Mouse (Mus musculus) Patski (cell line): ENCODE measurements at regions not wholly inside any gene's neighbourhood (a gene's known extent, or its start where the extent isn't known, plus 50 kb on each side); places are given as distances from the start of the nearest gene placed in this dataset.

Experiments used
- ATAC-seq: fragments of 100-300 bp; one replicate; pipeline ENCODE4 v1.8.0; 2021
- CTCF ChIA-PET: fragments of 350-600 bp; sonication (Branson Sonifier 250); formaldehyde crosslinking; loops from one replicate; lab custom pipeline; 2022; ENCODE audit warnings: inconsistent platforms; lab: Charles Lee
- POLR2A ChIA-PET: fragments of 350-600 bp; sonication (Branson Sonifier 250); formaldehyde crosslinking; loops from one replicate; lab custom pipeline; 2022; ENCODE audit warnings: antibody characterized with exemption, inconsistent platforms; lab: Charles Lee
- DNase-seq: peaks from one replicate; pipeline ENCODE4 v3.0.0-alpha.2; 2011; ENCODE audit warnings: low read depth, low spot score
- H3K27me3 ChIP-seq: fragments of 371-371 bp; one replicate; pipeline ENCODE4 v1.5.1; 2021
- CTCF ChIP-seq: fragments of 100-300 bp; IDR thresholded peaks from one replicate; pipeline ENCODE4 v1.5.1; 2021
- in situ Hi-C: fragments of 300-500 bp; cut with MboI; formaldehyde crosslinking; loops from 3 replicates; pipeline ENCODE4 v1.11.1; 2018; ENCODE audit warnings: low pct_unique_long_range_greater_than_20kb, mixed read lengths

DNA sequence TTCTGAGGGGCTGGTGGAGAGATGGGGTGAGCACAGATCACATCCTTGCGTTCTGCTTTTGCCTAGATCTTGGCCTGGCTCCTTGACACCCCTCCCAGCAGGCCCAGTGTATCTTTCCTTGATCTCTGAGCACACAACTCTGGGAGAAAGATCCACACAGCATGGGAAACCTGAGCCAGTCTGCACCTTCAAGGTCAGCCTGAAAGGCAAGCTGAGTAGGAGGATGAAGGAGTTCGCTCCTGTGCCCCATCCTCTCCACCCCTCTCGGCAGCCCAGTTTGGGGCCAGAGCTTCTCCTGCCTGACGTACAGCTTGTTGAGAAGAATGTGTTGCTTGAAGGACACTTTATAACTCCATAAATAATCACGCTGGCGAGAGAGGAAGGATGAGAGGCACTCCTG lies 61.7 kb upstream of the Lrfn2 start:
- ATAC-seq, result no peak
- no peak for TF ChIP-seq CTCF

DNA sequence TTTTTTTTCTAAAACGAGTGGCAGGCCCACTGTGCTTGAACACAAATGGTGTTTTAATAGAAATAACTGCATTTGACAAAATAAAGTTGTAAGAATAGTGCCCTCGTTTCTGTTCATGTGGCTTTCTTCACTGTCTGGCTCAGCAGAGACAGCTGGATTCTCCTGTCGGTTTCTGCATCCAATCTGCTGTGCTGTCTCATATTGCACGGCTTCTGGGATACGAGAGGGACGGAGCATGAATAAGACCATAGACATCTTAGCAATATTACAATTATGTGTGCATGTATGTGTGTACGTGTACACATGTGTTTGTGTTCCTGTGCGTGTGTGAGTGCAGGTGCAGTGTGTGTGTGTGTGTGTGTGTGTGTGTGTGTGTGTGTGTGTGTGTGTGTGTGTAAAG lies 54.7 kb upstream of the Lrfn2 start:
- ChIA-PET POLR2A (no interaction called here), CTCF (no interaction called here)
- no peak for DNase-seq
- no peak for TF ChIP-seq CTCF
- no peak for ATAC-seq
- no peaks in the 10 kb centered on the region for H3K27me3 ChIP-seq
- in situ Hi-C loops, result no loop called here

More for the DNA sequence above, 61.7 kb upstream of the Lrfn2 start:
- no peak for DNase-seq
- H3K27me3 ChIP-seq, result no peaks in the 10 kb centered on the region
- in situ Hi-C loops, result no loop called here
- ChIA-PET POLR2A (no interaction called here), CTCF (no interaction called here)

DNA sequence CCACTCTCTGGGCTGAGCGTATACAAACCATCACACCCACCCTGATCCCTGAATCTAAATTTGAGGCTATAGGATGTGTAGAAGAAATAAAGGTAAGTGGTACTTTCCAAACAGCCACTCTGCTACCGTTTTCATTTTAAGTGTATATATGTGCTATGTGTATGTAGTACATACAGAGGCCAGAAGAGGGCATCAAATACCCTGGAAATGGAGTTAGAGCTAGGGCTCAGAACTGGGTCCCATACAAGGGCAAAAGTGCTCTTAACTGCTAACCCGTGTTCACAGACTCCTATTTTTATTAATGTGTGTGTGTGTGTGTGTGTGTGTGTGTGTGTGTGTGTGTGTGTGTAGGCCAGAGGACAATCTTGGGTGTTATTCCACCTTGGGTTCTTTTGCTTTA lies 51.6 kb upstream of the Lrfn2 start:
- POLR2A ChIA-PET, result no interaction called here
- CTCF ChIA-PET, result no interaction called here
- no peak for TF ChIP-seq CTCF
- H3K27me3 ChIP-seq, result no peaks in the 10 kb centered on the region
- no peak for DNase-seq
- in situ Hi-C loops, result no loop called here
- no peak for ATAC-seq

DNA sequence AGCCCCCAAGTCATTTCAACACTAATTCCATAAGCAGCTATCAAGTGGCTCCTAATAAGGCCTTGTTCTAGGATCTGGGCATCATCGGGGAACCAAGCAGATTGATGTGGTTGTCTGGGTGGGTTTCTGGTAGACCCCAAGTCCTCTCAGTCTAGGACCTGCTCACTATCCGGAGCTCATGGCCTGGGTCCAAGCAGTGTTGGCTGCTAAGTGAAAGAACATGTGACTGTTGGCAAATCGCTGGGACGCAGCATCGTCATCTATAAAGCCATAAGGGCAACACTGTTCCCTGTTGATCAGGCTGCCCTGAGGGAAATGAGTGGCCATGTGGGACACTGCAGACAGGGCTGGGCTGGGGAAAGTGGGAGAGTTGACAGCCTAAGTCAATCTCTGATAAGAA lies 50.2 kb upstream of the Lrfn2 start:
- H3K27me3 ChIP-seq, result no peaks in the 10 kb centered on the region
- DNase-seq (no peak), ATAC-seq (no peak)
- TF ChIP-seq CTCF, result no peak
- in situ Hi-C loops, result no loop called here
- POLR2A ChIA-PET, result no interaction called here
- CTCF ChIA-PET, result no interaction called here
